Mouse (Mus musculus) 3134 (cell line): ENCODE results near the gene Ell.

Experiments
- DNase-seq: peaks from one replicate; pipeline ENCODE4 v3.0.0-alpha.2; 2011; ENCODE audit warnings: low spot score; ENCODE audit not compliant: insufficient read length; ENCODE audit errors: extremely low read depth

Gene Ell

DNA sequence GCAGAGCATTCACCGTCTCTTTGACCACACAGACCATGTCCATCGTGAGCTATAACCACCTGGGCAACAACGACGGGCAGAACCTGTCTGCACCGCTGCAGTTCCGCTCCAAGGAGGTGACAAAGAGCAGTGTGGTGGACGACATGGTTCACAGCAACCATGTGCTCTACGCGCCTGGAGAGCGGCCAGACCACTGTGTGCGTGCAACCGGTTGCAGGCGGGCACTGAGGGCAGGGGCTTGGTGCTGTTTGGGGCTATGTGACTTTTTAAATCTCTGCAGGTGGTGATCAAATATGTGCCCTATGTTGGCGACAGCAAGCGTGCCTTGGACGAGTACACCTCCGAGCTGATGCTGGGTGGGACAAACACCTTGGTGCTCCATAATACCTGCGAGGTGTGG lies 57.0 kb downstream of the Ell start:
- DNase-seq = no peak

DNA sequence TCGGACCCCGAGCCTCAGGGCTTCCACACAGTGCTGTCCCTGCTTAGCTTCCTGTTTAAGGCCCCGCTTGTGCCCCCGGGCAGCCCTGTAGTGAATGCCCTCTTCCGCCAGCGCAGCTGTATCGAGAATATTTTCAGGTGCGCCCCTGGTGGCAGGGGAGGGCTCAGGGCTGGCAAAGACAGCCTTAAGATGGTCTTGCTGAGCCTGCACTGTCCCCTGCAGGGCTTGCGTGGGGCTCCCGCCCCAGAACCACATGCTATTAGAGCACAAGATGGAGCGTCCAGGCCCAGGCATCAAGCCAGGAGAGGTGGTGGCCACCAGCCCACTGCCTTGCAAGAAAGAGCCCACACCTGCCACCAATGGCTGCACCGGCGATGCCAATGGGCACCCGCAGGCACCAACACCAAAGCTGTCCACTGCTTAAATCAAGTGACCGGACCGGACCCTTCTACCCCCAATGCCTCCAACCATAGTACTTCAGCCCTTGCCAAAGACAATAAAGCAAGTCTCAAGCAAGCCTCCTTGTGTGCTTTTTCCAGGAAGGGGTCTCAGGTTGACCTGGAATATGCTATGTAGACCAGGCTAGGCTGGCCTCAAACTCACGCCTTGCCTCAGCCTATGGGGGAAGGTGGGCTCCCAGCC lies 57.6 kb downstream of the Ell start:
- DNase-seq = no peak

DNA sequence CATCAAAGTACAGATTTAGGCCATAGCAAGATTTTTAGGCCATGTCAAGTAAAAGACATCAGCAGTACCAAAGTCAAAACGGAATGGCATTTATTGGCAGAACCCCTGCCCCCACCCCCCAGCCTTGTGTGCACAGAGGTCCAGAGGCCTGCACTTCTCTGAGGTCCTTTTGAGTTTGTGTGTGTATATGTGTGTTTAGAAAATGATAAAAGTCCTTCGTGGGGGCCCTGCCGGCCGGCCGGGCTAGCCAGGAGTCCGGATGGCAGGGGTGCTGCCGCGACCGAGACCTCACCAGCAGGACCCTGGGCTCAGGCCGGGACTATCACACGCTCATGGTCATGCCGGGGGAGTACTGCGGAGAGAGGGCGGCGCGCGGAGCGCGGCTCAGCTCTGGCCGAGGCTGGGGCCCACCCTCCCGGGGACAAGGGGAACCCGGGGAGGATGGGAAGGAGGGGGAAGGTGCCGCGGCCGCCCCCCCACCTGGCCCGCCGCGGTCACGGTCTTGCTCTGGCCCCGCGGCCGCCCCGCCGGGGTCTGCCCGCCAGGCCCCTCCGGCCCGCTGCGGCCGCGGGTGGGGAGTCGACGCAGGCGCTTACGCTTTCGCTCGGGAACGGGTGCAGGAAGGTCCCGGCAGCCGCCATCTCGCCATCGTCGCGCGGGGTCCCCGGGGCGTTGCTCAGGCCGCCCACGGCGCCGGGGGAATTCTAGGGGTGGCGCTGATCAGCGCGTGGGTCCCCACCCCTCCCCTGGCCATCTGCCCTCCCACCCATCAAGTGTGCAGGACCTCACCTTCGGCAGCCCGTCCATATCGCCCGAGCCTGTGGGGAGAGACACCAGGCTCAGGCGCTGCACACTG lies 58.4 kb downstream of the Ell start:
- no peak for DNase-seq

DNA sequence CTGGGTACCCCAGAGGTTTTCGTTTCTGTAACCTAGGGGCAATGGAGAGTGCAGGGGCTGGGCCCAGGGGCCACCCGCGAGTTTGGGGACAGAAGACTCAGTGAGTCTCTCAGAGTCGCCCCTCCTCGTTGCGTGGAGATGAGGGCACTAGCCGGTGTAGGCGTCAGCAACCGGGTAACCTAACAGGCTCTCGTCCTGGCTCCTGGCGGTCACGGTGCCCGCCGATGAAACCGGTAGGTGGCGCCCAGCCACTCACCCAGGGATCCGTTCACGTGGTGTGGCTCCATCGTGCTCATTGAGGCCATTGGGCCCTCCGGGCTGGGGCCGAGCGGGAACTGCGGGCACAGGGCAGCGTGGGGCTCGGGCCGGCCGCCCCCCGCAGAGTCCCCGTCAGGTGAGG lies 59.0 kb downstream of the Ell start:
- DNase-seq = no peak

DNA sequence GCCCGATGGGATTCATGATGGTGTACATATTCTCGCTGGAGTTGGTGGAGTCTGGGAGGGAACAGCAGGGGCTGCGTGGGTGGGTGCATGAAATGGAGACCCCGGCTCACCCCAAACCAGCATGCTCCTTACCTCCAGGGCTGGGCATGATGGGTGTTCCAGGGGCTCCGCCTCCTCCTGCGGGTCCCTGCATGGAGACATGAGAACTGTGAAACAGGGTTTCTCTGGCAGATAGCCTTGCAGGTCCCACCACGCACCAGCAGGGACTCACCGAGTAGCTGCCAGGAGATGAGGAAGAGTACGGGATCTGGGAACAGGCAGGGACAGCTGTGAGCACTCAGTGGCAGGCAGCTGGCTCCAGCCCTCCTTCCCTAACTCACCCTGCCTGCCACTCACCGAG lies 59.5 kb downstream of the Ell start:
- no peak for DNase-seq

DNA sequence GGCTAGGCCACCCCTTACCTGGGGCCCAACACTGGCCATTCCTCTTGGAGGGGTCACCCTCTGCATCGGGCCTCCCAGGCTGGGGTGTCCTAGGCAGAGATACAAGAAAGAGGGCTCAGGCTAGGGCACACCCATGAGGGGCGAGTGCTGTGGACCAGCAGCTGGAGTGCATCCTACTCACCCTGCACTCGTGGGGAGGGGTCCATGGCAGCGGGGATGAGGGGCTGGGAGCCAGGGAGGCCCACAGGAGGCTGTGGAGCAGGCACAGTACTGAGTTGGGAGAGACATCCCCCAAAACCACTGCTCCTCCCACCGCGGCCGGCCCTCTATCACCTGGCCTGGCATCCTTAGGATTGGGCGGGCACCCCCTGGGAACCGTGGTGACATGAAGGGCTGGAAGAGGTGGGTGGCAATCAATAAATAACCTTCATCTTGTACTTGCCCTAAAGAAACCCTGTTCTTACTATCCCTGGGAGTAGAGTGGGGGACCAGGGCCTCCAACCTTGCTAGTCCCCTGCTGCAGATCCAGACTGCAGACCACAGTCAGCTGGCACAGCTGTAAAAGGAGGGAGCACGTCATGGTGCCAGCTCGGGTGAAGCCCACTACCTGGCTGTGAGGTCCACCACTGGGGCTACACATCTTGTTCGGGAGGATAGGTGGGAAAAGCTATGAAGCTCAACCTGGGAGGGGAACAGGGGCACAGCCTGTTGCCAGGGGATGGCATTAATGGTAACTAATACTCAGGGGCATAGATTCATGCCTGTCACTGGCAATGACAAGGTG lies 60.4 kb downstream of the Ell start:
- no peak for DNase-seq

DNA sequence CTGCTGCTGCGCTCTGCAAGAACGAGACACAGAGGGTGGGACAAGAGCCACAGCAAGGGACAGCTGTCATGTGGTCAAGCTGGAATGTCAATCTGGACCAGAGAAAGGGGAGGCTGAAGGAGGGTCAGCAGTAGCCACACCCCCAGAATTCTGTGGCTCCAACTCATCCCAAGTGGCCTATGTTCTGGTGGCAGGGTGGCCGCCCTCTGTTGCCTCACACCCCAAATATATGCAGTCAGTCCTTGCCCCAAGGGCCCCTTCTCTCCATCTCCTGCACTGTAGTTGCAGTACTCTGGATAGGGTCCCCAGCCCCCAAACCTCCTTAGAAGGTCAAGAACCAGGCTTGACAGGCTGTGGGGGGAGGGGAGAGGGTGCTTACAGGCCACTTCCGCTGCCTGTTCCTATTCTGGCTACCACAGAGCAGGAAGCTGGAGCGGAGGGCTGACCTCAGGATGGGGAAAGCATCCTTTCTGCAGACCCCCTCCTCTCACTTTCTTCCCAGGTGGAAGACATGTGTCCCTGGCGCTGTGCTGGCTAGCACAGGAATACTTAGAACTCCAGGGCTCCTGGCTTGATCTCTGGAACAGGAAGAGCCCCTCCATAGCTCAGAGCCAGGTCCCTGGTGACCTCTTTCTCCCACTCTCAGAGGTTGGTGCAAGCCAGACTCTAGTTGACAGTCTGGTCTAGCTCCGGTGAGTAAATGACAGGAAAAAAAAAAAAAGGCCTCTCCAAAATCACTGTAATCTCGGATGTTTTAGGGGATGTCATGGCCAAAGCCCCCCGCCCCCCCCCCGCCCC lies 61.4 kb downstream of the Ell start:
- no peak for DNase-seq

DNA sequence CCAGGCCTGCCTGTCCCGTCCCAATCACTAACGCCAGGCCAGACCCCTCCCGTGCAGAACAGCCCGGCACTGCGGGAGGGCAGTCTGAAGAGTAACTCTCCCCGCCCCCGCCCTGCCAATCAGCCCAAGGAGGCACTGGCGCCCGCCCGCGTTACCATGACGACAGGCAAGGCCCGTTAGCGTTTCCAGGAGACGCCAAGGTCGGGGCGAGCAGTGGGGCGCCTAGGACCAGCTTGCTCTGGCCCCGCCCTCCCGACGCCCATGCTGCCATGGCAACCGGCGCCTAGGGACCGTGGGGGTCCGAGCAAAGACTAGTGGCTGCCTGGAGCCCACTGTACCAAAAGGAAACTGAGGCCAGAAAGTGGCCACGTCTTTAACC lies 62.0 kb downstream of the Ell start:
- no peak for DNase-seq

DNA sequence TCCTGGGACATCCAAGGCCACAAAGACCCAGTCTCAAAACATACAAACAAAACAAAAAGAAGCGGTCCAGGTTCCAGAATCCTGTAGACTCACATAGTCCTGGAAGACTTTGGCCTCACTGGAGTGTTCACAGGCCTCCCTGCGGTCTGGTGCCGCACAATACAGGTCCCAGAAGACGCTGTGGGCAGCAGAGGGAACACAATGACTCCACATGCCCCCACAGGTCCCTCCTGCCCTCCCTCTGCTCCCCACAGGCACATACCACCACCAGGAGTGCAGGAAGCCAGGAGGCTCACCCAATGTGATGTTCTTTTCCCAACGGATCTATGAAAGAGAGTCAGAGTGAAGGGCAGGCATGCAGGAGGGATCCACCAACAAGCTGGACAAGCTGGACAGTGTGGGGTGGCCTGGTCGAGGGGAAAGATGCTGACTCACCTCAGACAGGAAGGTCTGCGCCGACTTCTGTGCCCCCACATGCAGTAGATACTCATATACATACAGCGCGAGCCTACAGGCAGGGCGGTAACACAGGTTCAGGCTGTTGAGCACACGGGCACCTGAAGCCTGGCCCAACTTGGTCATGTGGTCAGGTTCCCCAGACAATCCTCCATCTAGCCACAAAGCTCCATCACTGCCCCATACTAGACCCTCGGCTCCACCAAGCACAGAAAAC lies 63.0 kb downstream of the Ell start:
- no peak for DNase-seq

DNA sequence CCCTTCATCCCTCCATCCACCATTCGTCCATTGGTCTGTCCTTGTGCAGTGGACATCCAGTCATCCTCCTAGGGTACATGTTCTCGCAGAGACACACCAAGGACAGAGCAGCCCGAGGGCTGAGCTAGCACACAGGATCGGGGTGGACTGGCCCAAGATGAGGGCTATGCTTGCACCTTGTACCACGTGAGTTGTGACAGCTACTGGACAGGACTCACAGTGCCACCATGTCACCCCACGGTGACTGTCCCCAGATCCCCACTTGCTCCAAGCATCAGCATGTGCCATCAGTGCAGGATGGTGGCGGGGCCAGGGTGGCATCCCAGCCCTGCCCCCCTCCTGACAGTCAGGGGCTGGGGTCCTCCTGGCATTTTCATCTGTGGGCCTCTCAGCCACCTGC lies 65.3 kb downstream of the Ell start:
- DNase-seq = no peak

DNA sequence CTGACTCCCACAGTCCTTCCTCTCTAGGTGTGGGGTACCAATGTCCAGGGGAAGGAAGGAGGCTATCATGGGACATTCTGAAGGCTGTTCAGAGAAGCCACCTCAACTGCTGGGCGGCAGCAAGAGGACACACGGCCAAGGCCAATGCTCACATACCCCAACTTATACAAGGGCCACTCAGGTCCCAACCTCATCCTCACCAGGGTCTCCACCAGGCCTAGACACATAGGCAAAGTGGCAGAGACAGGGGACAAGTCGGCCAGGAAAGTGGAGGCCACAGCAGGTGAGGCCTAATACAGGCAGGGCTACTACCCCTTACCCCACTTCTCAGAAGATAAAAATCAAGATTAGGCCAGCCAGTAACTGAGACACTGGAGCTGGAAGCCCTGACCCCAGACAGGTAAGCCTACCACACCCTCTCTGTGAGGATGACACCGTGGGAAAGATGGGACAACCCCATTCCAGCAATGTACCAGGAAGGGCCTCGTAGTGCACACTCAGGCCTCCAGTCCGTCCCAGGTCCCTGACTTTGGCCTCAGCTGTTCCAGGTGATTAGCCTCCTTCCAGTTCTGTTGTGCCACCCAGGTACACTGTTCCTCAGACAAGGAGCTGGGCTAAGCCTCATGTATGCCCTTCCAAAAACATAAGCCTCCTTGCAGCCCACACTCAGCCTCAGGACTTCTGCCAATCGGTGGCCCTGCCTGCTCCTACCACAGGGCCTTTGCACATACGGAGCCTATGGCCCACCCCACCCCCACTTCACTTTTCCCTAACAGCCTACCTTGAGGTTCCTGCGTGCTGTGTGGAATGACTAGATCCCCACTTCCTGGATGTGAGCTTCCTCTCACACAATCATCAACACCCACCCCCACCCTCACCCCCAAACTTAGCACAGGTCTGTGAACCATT lies 66.9 kb downstream of the Ell start:
- no peak for DNase-seq

DNA sequence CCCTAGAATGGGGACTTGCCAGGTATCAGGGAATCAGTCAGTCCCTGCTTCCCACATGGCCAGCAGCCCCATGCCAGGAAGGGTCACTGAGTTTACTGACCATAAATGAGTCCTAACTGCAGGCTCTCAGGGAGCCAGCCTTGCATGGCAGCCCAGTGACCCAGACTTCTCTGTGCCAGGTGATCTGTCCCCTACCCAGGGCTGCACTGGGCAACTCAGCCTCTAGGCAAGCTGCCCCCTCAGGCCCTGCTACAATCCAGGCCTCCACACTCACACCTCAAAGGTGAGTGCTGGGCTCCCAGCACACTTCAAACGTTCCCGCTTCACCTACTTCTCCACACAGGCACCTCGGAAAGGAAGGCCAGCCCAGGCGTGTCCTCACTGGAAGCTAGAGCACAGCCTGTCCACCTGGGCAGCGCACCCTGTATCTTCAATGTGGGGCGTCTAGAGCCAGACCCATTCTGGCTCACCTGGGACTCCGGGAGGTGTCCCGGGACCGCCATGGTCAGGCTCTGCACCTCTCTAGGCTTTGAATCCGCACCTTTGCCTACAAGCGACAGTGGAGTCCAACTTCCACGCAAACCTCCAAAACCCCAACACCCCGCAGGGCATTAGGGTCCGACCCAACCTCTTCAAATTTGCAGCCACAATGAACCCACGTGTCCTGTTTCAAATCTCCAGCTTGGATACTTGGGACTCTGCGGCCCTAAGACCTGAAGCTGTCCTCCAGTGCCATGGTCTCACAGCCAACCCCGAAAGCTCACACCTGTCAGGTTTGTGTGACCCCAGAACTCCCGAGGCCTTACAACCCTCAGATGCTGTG lies 67.7 kb downstream of the Ell start:
- no peak for DNase-seq

DNA sequence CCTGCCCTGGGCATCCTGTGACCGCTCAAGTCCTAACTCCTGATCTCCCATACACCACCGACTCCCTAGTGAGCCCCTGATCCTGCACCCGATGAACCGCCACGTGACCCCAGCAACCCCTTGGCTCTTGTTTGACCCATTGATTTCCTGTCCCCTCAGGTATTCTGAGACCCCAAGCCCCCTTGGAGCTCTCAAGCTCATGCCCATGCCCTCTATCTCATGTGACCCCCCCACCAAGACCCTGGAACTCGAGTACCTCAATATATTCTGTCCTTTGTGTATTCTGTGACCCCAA lies 68.3 kb downstream of the Ell start:
- no peak for DNase-seq

DNA sequence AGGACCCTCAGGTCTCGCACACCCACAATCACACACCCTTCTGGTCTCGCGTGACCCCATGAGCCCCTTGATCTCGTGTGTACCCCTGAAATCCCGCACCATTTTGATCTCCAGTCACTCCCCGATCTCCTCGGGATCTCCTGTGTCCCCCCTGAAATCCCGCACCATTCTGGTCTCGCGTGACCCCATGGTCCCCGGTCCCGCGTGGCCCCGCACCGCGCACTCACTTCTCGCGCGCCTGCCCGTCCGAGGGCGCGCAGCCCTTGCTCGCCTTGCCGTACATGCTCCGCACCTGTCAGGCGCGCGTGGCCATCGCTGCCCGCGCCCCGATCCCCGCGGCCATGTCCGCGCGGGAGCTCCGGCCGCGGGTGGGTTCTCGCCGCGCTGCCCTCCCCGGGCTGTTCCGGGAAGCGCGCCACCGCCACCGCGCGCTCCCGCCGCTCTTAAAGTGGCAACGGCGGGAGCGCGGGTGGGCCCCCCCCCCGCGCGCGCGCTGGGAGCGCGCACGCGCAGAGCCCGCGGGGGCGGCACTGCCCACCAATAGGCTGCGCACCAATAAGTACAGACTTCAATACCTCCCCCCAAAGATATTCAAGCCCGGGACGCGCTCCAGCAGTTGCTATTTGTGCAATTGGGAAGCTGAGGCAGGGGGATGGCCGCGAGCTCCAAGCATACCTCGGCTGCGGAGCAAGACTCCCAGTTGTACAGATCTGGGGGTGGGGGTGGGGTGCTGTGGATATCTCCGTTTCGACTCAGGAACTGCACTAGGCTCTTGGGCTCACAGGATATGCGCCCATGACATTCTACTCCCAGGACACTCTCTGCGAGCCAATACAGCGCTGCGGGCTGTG lies 68.9 kb downstream of the Ell start:
- peak; percentile 91 for DNase-seq

DNA sequence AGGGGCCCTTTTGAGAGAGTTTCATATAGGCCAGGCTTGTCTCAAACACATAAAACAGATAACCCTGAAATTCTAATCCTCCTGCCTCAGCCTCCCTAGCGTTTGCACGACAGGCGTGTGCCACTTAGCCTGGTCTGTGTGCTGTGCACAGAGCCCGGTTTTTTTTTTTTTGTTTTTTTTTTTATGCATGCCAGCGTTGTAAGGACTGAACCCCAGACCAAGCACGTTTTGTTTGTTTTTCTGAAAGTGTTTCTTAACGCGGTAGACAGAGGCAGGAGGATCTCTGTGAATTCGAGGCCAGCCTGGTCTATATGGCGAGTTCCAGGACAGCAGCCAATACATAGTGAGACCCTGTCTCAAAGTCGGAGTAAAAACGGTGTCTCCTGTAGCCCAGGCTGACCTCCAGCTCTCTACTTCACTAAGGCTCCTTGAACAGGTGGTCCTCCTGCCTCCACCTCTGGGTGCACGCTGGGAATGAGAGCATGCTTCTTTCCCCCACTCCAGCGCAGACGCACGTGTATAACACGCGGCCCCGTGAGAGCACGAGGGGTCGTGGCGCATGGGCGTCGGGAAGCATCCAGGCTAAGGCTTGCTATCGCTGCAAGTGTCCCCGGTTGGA lies 69.6 kb downstream of the Ell start, which contains the start of gene Ssbp4:
Gene Ssbp4 (minus strand): TSS at position 124 of the 619 bp plus-strand sequence.
- no peak for DNase-seq

DNA sequence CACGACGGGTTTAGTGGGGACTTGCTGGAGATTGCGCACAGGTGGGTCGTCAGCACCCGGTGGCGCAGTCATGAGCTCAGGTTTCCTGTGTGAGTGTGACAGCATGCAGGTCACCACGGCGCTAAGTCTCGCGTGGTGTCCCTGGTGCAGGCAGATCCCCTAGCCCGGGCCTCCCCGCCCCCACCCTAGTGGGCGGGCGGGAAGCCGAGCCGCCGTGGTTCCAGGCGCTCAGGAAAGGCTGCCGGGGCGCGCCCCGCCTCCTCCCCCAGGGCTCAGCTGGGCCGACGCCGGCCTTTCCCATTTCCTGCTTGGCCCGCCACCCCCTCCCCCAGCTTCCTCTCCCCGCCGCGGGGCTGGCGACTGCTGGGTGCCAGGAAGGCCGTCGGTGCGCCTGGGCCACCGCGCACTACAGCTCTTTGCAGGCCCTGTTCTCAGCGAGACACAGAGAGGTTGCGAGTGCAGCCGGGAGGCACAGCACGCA lies 70.2 kb downstream of the Ell start:
- peak; percentile 94 for DNase-seq
